Mouse (Mus musculus): ENCODE results near the gene Gm379. TPM values are rescaled to one million over a fixed set of nuclear protein-coding genes. Genes with fewer than 3 reads are reported as not detected.

Gm379 gene
- polyA plus RNA-seq (2015; fragmentation: Nextera tagmentation; extraction: Ambion mirVana), result 0.37 and 0.86 TPM in 2 replicates

DNA sequence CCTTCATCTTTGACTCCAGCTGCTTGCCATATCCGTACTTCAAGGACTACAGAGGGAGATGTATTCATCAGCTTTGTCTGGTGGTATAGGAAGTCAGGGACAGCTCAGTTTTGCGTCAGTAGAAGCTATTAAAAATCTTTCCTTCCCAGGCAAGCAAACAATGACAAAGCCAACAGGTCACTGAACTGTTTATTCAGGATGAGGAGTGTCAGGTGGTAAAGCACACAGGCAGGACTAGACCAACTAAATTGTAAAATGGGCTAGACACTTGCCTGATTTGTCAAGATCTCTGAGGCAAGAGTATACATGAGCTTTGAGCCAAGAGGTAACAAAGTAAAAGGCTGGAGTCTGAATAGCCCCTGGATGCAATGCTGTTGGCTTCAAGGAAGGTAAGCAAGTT lies at the start of gene Gm379:
Gene Gm379 (minus strand): TSS at position 7 of the 400 bp plus-strand sequence.
- 38% methylated on average over 2 of the region's 2 CpGs for WGBS

DNA sequence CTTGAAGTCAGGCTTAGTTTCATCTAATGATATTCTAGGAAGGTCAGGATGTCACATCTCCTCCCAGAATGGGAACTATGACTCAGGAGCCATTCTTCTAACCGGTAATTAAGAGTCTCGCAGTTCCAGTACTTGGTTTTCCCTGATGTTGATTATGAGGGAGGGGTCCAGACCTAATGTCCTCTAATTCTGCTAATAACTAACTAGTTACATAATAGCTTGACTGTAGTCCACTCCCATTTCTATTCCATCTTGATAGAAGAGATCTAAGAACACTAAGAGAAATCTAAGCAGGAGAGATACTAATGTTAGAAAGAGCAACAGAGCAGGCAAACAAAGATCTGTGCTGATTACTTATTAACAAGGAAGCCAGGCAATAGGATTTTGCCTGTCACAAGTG lies 39.6 kb upstream of the Gm379 start:
- no peak overlapping the region for H3K9ac ChIP-seq (ENCODE audit: low read depth, low read length)
- H3K9me3 ChIP-seq (ENCODE audit: control insufficient read depth, low read length), result no peaks in the 10 kb centered on the region
- peak; percentile 59; the same call in 1 of the 2 replicates for ATAC-seq
- H3K4me1 ChIP-seq (ENCODE audit: control insufficient read depth, insufficient read depth, low read length), result no peaks in the 10 kb centered on the region
- H3K4me3 ChIP-seq (ENCODE audit: low read length), result no peak overlapping the region
- no peaks in the 10 kb centered on the region for H3K27me3 ChIP-seq (replicated peaks; ENCODE audit: control insufficient read depth, insufficient read depth, low read length)
- H3K4me2 ChIP-seq (ENCODE audit: low read depth, low read length), result no peak overlapping the region
- H3K36me3 ChIP-seq (ENCODE audit: control insufficient read depth, insufficient read depth, low read length), result no peaks in the 10 kb centered on the region
- no peak overlapping the region for H3K27ac ChIP-seq (ENCODE audit: low read length)
- 67% methylated on average over 2 of the region's 2 CpGs for WGBS

More for the DNA sequence above, at the start of gene Gm379:
- ATAC-seq, result no peak
- H3K4me3 ChIP-seq (ENCODE audit: low read length), result no peak within 1 kb of the TSS
- no peaks in the 10 kb centered on the region for H3K9me3 ChIP-seq (ENCODE audit: control insufficient read depth, low read length)
- H3K27me3 ChIP-seq (replicated peaks; ENCODE audit: control insufficient read depth, insufficient read depth, low read length), result no peaks in the 10 kb centered on the region
- no peaks in the 10 kb centered on the region for H3K4me1 ChIP-seq (ENCODE audit: control insufficient read depth, insufficient read depth, low read length)
- H3K27ac ChIP-seq (ENCODE audit: low read length), result no peak within 1 kb of the TSS
- no peaks in the 10 kb centered on the region for H3K36me3 ChIP-seq (ENCODE audit: control insufficient read depth, insufficient read depth, low read length)
- no peak within 1 kb of the TSS for H3K9ac ChIP-seq (ENCODE audit: low read depth, low read length)
- no peak within 1 kb of the TSS for H3K4me2 ChIP-seq (ENCODE audit: low read depth, low read length)

DNA sequence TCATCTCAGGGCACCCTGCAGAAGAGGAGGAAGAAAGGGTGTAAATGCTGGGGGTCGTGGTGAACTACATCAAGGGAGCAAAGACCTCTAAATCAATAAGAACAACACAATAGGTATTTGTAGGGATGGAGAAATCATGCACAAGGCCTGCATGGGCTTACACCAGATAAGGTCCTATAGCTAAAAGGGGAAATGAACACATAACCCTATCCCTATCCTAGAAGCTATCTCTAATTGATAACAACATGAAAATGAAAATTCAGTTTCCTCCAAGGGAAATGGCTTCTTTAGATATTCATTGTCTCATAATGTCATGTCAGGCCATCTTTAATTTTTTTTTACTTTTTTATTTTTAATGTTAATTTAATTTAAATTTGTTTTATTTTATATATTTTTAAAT lies 4.2 kb upstream of the Gm379 start:
- no peak overlapping the region for H3K9ac ChIP-seq (ENCODE audit: low read depth, low read length)
- H3K4me1 ChIP-seq (ENCODE audit: control insufficient read depth, insufficient read depth, low read length), result no peaks in the 10 kb centered on the region
- H3K4me2 ChIP-seq (ENCODE audit: low read depth, low read length), result no peak overlapping the region
- no peak overlapping the region for H3K4me3 ChIP-seq (ENCODE audit: low read length)
- no peaks in the 10 kb centered on the region for H3K27me3 ChIP-seq (replicated peaks; ENCODE audit: control insufficient read depth, insufficient read depth, low read length)
- no peaks in the 10 kb centered on the region for H3K9me3 ChIP-seq (ENCODE audit: control insufficient read depth, low read length)
- ATAC-seq, result no peak
- no peaks in the 10 kb centered on the region for H3K36me3 ChIP-seq (ENCODE audit: control insufficient read depth, insufficient read depth, low read length)
- no peak overlapping the region for H3K27ac ChIP-seq (ENCODE audit: low read length)
- 29% methylated on average over 1 of the region's 1 CpGs for WGBS

DNA sequence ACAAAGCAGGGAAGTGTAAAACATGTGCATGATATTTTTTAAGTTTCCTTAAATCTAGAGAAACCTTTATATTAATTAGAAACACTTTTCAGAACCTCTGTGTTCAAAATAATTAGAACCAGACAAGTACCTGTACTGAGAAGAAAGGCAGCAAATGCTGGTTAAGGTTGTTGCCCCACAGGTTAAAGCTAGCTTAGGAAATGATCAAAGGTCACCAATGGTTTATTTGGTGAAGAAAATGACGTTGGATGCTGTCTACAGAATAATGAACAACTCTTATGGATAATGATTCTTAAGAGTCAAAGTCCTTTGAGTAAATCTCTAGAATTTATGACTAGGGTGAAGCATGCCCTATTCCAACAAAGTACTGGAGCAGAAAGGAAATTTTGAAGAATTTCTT lies 42.7 kb downstream of the Gm379 start:
- Histone ChIP-seq H3K27me3 (replicated peaks; ENCODE audit: control insufficient read depth, insufficient read depth, low read length) (no peaks in the 10 kb centered on the region), H3K4me3 (ENCODE audit: low read length) (no peak overlapping the region), H3K9me3 (ENCODE audit: control insufficient read depth, low read length) (no peaks in the 10 kb centered on the region), H3K9ac (ENCODE audit: low read depth, low read length) (no peak overlapping the region), H3K4me2 (ENCODE audit: low read depth, low read length) (no peak overlapping the region), H3K36me3 (ENCODE audit: control insufficient read depth, insufficient read depth, low read length) (no peaks in the 10 kb centered on the region), H3K27ac (ENCODE audit: low read length) (no peak overlapping the region), H3K4me1 (ENCODE audit: control insufficient read depth, insufficient read depth, low read length) (no peaks in the 10 kb centered on the region)
- ATAC-seq, result no peak; the same call in 1 of the 2 replicates
- 34% methylated on average over 1 of the region's 1 CpGs for WGBS

DNA sequence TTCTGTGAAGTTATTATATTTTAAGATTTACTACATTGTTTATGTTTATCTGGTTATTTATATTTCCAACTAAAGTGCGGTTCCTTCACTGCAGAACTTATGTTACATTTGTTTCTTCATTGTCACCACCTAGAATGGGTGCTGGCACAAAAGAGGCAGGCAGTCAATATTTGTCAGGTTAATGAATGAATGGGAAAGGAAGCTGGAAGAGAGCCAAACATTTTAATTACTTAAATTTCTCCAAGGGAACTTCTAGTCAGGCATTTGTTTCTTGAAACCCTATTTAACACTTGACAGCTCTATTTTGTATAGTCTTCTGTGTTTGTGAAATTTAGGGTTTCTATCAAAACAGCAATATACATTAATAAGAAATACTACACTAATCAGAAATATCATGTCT lies 43.8 kb downstream of the Gm379 start:
- ATAC-seq, result no peak
- H3K36me3 ChIP-seq (ENCODE audit: control insufficient read depth, insufficient read depth, low read length), result no peaks in the 10 kb centered on the region

More for the DNA sequence above, 43.8 kb downstream of the Gm379 start:
- Histone ChIP-seq H3K4me2 (ENCODE audit: low read depth, low read length) (no peak overlapping the region), H3K4me3 (ENCODE audit: low read length) (no peak overlapping the region), H3K9ac (ENCODE audit: low read depth, low read length) (no peak overlapping the region), H3K27ac (ENCODE audit: low read length) (no peak overlapping the region), H3K9me3 (ENCODE audit: control insufficient read depth, low read length) (no peaks in the 10 kb centered on the region), H3K27me3 (replicated peaks; ENCODE audit: control insufficient read depth, insufficient read depth, low read length) (no peaks in the 10 kb centered on the region), H3K4me1 (ENCODE audit: control insufficient read depth, insufficient read depth, low read length) (no peaks in the 10 kb centered on the region)
- WGBS, result 65% methylated on average over 1 of the region's 1 CpGs

Other genes with a start within 250 kb of the Gm379 start
- gene Brwd3, start 169.5 kb upstream of the Gm379 start, polyA plus RNA-seq (2015; fragmentation: Nextera tagmentation; extraction: Ambion mirVana), result 1.9 and 2.3 TPM in 2 replicates

All from intestine, embryonic 16.5 days (tissue).